Mouse (Mus musculus) common myeloid progenitor, adult 5-6 weeks (primary cell): ENCODE data around the gene Utp3. TPM values are rescaled to one million over a fixed set of nuclear protein-coding genes. Genes with fewer than 3 reads are reported as not detected.

Source experiments
- ATAC-seq: replicated peaks from 2 replicates; pipeline ENCODE4 v1.8.0; 2016; ENCODE audit warnings: low read depth, mild to moderate bottlenecking, moderate TSS enrichment, inconsistent platforms; ENCODE audit not compliant: poor library complexity, severe bottlenecking
- total RNA-seq: library from RNA; stranded (forward); fragments of 200-1000, 187-1606 nt; gene quantifications from 2 replicates; pipeline ENCODE4 v1.2.3, GENCODE M21; 2017

Gene Utp3
- total RNA-seq, 1 experiment from 2014 or later, result 76.3 TPM

DNA sequence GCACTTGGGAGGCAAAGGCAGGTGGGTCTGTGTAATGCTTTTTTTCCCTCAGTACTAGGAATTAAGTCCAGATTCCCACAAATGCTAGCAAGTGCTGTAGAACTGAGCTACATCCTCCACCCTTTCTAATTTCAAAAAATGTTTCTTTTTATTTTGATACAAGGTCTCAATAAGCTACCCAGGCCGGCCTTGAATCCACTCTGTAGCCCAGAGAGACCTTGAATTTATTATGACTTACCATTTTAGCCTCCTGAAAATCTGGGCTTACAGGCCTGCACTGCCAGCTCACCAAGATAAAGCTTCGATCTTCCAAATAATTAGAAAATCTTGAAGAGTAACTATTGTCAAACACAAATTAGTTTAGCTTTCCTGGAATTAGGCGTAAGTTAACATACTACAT is 49.8 kb downstream of the Utp3 start:
- no peak for ATAC-seq

GRCm38 (mm10) chr5:88604641-88605358 is 50.5 kb downstream of the Utp3 start:
- no peak for ATAC-seq

Other genes with a start within 250 kb of the Utp3 start
- gene Prol1, start 237.2 kb upstream of the Utp3 start, total RNA-seq, result not detected in 2 replicates
- not detected in 2 replicates for gene Amtn, start 178.4 kb upstream of the Utp3 start, total RNA-seq
- gene Ambn, start 98.5 kb upstream of the Utp3 start, total RNA-seq, result not detected in 2 replicates
- gene Enam, start 66.5 kb upstream of the Utp3 start, total RNA-seq, result not detected in 2 replicates
- 2.8 TPM in 1 of 2 replicates, not detected in the other for gene Jchain, start 26.6 kb upstream of the Utp3 start, total RNA-seq
- 14.8 and 15.9 TPM in 2 replicates for gene Rufy3, start 10.6 kb downstream of the Utp3 start, total RNA-seq
- 85.7 and 91.9 TPM in 2 replicates for gene Grsf1, start 121.7 kb downstream of the Utp3 start, total RNA-seq
- 14.0 and 22.7 TPM in 2 replicates for gene Mob1b, start 166.4 kb downstream of the Utp3 start, total RNA-seq
- gene Dck, start 210.5 kb downstream of the Utp3 start, total RNA-seq, result 37.3 and 44.4 TPM in 2 replicates